Mouse (Mus musculus): Measurements from ENCODE around the gene Ankrd33. TPM values are rescaled to one million over a fixed set of nuclear protein-coding genes. Genes with fewer than 3 reads are reported as not detected.

The Ankrd33 gene
- polyA plus RNA-seq, 1 experiment from 2014 or later, result not detected

- H3K4me3 ChIP-seq (ENCODE audit: low read depth, low read length), result no peak overlapping the region
- H3K9me3 ChIP-seq (ENCODE audit: control insufficient read depth, low read length), result no peaks in the 10 kb centered on the region
- no peak overlapping the region for H3K27ac ChIP-seq (ENCODE audit: low read depth, low read length)
- H3K36me3 ChIP-seq (ENCODE audit: control insufficient read depth, insufficient read depth, low read length), result no peaks in the 10 kb centered on the region
- H3K4me1 ChIP-seq (ENCODE audit: control insufficient read depth, insufficient read depth, low read length), result peaks cover 10% of the 10 kb centered on the region; the same call in 1 of the 2 replicates
- H3K4me2 ChIP-seq (ENCODE audit: low read depth, low read length), result no peak overlapping the region
- H3K27me3 ChIP-seq (ENCODE audit: control insufficient read depth, insufficient read depth, low read length), result peaks cover 20% of the 10 kb centered on the region
- 83% methylated on average over 11 of the region's 12 CpGs for WGBS
- ATAC-seq (ENCODE audit: low read depth), result no peak
- H3K9ac ChIP-seq (replicated peaks; ENCODE audit: low read depth, low read length), result no peak overlapping the region
Observed at GRCm38 (mm10) chr15:101126876-101127544, 11.5 kb downstream of the Ankrd33 start.

- Histone ChIP-seq H3K27ac (ENCODE audit: low read depth, low read length) (no peak within 1 kb of the TSS), H3K27me3 (ENCODE audit: control insufficient read depth, insufficient read depth, low read length) (peaks cover 20% of the 10 kb centered on the region)
Observed at GRCm38 (mm10) chr15:101128181-101129089, 12.9 kb downstream of the Ankrd33 start, which contains the start of gene Acvrl1. Gene Acvrl1, plus strand, starts transcription at chr15:101128522.

GRCm38 (mm10) chr15:101129412-101129811 lies 13.9 kb downstream of the Ankrd33 start:
- 32% methylated on average over 5 of the region's 5 CpGs for WGBS
- no peak overlapping the region for H3K27ac ChIP-seq (ENCODE audit: low read depth, low read length)
- no peak overlapping the region for H3K9ac ChIP-seq (replicated peaks; ENCODE audit: low read depth, low read length)
- H3K27me3 ChIP-seq (ENCODE audit: control insufficient read depth, insufficient read depth, low read length), result peaks cover 20% of the 10 kb centered on the region
- no peak for ATAC-seq (ENCODE audit: low read depth)
- no peak overlapping the region; the same call in 1 of the 2 replicates for H3K4me2 ChIP-seq (ENCODE audit: low read depth, low read length)
- H3K36me3 ChIP-seq (ENCODE audit: control insufficient read depth, insufficient read depth, low read length), result no peaks in the 10 kb centered on the region
- H3K4me3 ChIP-seq (ENCODE audit: low read depth, low read length), result no peak overlapping the region
- peaks cover 14% of the 10 kb centered on the region; the same call in 1 of the 2 replicates for H3K4me1 ChIP-seq (ENCODE audit: control insufficient read depth, insufficient read depth, low read length)
- no peaks in the 10 kb centered on the region for H3K9me3 ChIP-seq (ENCODE audit: control insufficient read depth, low read length)

More at GRCm38 (mm10) chr15:101128181-101129089, 12.9 kb downstream of the Ankrd33 start, which contains the start of gene Acvrl1:
- peak within 1 kb of the TSS; percentile 25 for H3K4me3 ChIP-seq (ENCODE audit: low read depth, low read length)
- peak within 1 kb of the TSS; percentile 44 for H3K4me2 ChIP-seq (ENCODE audit: low read depth, low read length)
- ATAC-seq (ENCODE audit: low read depth), result no peak
- no peaks in the 10 kb centered on the region for H3K9me3 ChIP-seq (ENCODE audit: control insufficient read depth, low read length)
- WGBS, result 4% methylated on average over 45 of the region's 46 CpGs
- H3K9ac ChIP-seq (replicated peaks; ENCODE audit: low read depth, low read length), result 0 out of 2 replicates have a peak within 1 kb of the TSS, but pooled peaks have one; percentile 32
- no peaks in the 10 kb centered on the region for H3K36me3 ChIP-seq (ENCODE audit: control insufficient read depth, insufficient read depth, low read length)
- H3K4me1 ChIP-seq (ENCODE audit: control insufficient read depth, insufficient read depth, low read length), result peaks cover 10% of the 10 kb centered on the region; the same call in 1 of the 2 replicates

GRCm38 (mm10) chr15:101131498-101131897 lies 15.9 kb downstream of the Ankrd33 start:
- Histone ChIP-seq H3K9me3 (ENCODE audit: control insufficient read depth, low read length) (no peaks in the 10 kb centered on the region), H3K4me2 (ENCODE audit: low read depth, low read length) (no peak overlapping the region), H3K4me1 (ENCODE audit: control insufficient read depth, insufficient read depth, low read length) (peaks cover 14% of the 10 kb centered on the region; the same call in 1 of the 2 replicates), H3K9ac (replicated peaks; ENCODE audit: low read depth, low read length) (no peak overlapping the region), H3K27me3 (ENCODE audit: control insufficient read depth, insufficient read depth, low read length) (peaks cover 20% of the 10 kb centered on the region), H3K27ac (ENCODE audit: low read depth, low read length) (no peak overlapping the region), H3K36me3 (ENCODE audit: control insufficient read depth, insufficient read depth, low read length) (no peaks in the 10 kb centered on the region), H3K4me3 (ENCODE audit: low read depth, low read length) (no peak overlapping the region)
- ATAC-seq (ENCODE audit: low read depth), result no peak
- 41% methylated on average over 11 of the region's 11 CpGs for WGBS

- 38% methylated on average over 6 of the region's 6 CpGs for WGBS
- Histone ChIP-seq H3K4me3 (ENCODE audit: low read depth, low read length) (no peak overlapping the region), H3K27ac (ENCODE audit: low read depth, low read length) (no peak overlapping the region), H3K36me3 (ENCODE audit: control insufficient read depth, insufficient read depth, low read length) (no peaks in the 10 kb centered on the region), H3K9me3 (ENCODE audit: control insufficient read depth, low read length) (no peaks in the 10 kb centered on the region), H3K4me1 (ENCODE audit: control insufficient read depth, insufficient read depth, low read length) (peaks cover 14% of the 10 kb centered on the region; the same call in 1 of the 2 replicates), H3K9ac (replicated peaks; ENCODE audit: low read depth, low read length) (no peak overlapping the region), H3K27me3 (ENCODE audit: control insufficient read depth, insufficient read depth, low read length) (peaks cover 20% of the 10 kb centered on the region), H3K4me2 (ENCODE audit: low read depth, low read length) (no peak overlapping the region)
- no peak for ATAC-seq (ENCODE audit: low read depth)
Observed at GRCm38 (mm10) chr15:101132041-101132440, 16.5 kb downstream of the Ankrd33 start.

- no peak overlapping the region for H3K27ac ChIP-seq (ENCODE audit: low read depth, low read length)
- peaks cover 20% of the 10 kb centered on the region for H3K27me3 ChIP-seq (ENCODE audit: control insufficient read depth, insufficient read depth, low read length)
- WGBS, result 85% methylated on average over 6 of the region's 6 CpGs
- peaks cover 14% of the 10 kb centered on the region; the same call in 1 of the 2 replicates for H3K4me1 ChIP-seq (ENCODE audit: control insufficient read depth, insufficient read depth, low read length)
- no peak for ATAC-seq (ENCODE audit: low read depth)
- H3K9me3 ChIP-seq (ENCODE audit: control insufficient read depth, low read length), result no peaks in the 10 kb centered on the region
- no peaks in the 10 kb centered on the region for H3K36me3 ChIP-seq (ENCODE audit: control insufficient read depth, insufficient read depth, low read length)
- H3K9ac ChIP-seq (replicated peaks; ENCODE audit: low read depth, low read length), result no peak overlapping the region
- H3K4me2 ChIP-seq (ENCODE audit: low read depth, low read length), result no peak overlapping the region
- H3K4me3 ChIP-seq (ENCODE audit: low read depth, low read length), result no peak overlapping the region
Observed at GRCm38 (mm10) chr15:101132761-101133160, 17.2 kb downstream of the Ankrd33 start.

- Histone ChIP-seq H3K9me3 (ENCODE audit: control insufficient read depth, low read length) (no peaks in the 10 kb centered on the region), H3K27me3 (ENCODE audit: control insufficient read depth, insufficient read depth, low read length) (peaks cover 9% of the 10 kb centered on the region), H3K27ac (ENCODE audit: low read depth, low read length) (peak overlapping the region; percentile 55; the same call in 1 of the 2 replicates), H3K9ac (replicated peaks; ENCODE audit: low read depth, low read length) (no peak overlapping the region), H3K4me2 (ENCODE audit: low read depth, low read length) (no peak overlapping the region), H3K4me1 (ENCODE audit: control insufficient read depth, insufficient read depth, low read length) (peaks cover 9% of the 10 kb centered on the region; the same call in 1 of the 2 replicates), H3K36me3 (ENCODE audit: control insufficient read depth, insufficient read depth, low read length) (no peaks in the 10 kb centered on the region), H3K4me3 (ENCODE audit: low read depth, low read length) (no peak overlapping the region)
- no peak for ATAC-seq (ENCODE audit: low read depth)
- 25% methylated on average over 15 of the region's 15 CpGs for WGBS
Observed at GRCm38 (mm10) chr15:101133993-101134704, 18.6 kb downstream of the Ankrd33 start.

- no peak for ATAC-seq (ENCODE audit: low read depth)
- Histone ChIP-seq H3K27me3 (ENCODE audit: control insufficient read depth, insufficient read depth, low read length) (no peaks in the 10 kb centered on the region), H3K9me3 (ENCODE audit: control insufficient read depth, low read length) (no peaks in the 10 kb centered on the region), H3K9ac (replicated peaks; ENCODE audit: low read depth, low read length) (no peak overlapping the region), H3K4me2 (ENCODE audit: low read depth, low read length) (peak overlapping the region; percentile 0; the same call in 1 of the 2 replicates), H3K4me1 (ENCODE audit: control insufficient read depth, insufficient read depth, low read length) (peaks cover 16% of the 10 kb centered on the region; the same call in 1 of the 2 replicates), H3K36me3 (ENCODE audit: control insufficient read depth, insufficient read depth, low read length) (no peaks in the 10 kb centered on the region), H3K27ac (ENCODE audit: low read depth, low read length) (no peak overlapping the region), H3K4me3 (ENCODE audit: low read depth, low read length) (no peak overlapping the region)
- WGBS, result 73% methylated on average over 8 of the region's 8 CpGs
Observed at GRCm38 (mm10) chr15:101135405-101135804, 19.9 kb downstream of the Ankrd33 start.
